Mouse (Mus musculus): ENCODE measurements around the gene Klhl22. TPM values are rescaled to one million over a fixed set of nuclear protein-coding genes. Genes with fewer than 3 reads are reported as not detected.

The Klhl22 gene
- polyA plus RNA-seq, 1 experiment from 2014 or later = 68.2 TPM

DNA sequence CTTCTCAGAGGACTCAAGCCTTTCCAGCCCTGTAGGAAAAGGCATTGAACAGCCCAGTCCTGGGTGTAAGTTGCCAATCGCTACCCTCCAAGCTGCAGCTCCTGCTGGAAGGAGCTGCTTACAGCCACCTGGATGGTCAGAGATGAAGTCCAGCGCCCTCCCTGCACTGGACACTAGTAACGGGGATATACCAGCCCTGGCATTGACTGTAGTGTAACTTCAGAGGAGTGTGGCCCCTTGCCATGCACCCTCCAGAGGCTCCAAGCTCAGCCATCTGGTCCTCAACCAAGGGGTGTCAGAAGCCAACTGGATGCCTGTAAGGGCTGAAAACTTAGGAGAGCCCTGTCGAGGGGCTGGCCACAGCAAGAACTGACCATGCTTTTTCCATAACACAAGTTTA, 80.6 kb downstream of the Klhl22 start:
- peaks cover 59% of the 10 kb centered on the region for H3K36me3 ChIP-seq (ENCODE audit: control insufficient read depth, insufficient read depth, low read length)
- H3K27ac ChIP-seq (ENCODE audit: low read depth, low read length) = no peak overlapping the region
- WGBS = 82% methylated on average over 4 of the region's 4 CpGs
- ATAC-seq (no peak), DNase-seq (ENCODE audit: low spot score) (no peak)
- H3K27me3 ChIP-seq (replicated peaks; ENCODE audit: control insufficient read depth, insufficient read depth, low read length) = peaks cover 15% of the 10 kb centered on the region
- H3K4me2 ChIP-seq (ENCODE audit: low read length) = no peak overlapping the region
- no peaks in the 10 kb centered on the region for H3K9me3 ChIP-seq (replicated peaks; ENCODE audit: control insufficient read depth, low read length)
- no peak overlapping the region for H3K9ac ChIP-seq (ENCODE audit: low read length)
- no peak overlapping the region for H3K4me3 ChIP-seq (ENCODE audit: low read depth, low read length)
- H3K4me1 ChIP-seq (ENCODE audit: control insufficient read depth, insufficient read depth, low read length) = no peaks in the 10 kb centered on the region

DNA sequence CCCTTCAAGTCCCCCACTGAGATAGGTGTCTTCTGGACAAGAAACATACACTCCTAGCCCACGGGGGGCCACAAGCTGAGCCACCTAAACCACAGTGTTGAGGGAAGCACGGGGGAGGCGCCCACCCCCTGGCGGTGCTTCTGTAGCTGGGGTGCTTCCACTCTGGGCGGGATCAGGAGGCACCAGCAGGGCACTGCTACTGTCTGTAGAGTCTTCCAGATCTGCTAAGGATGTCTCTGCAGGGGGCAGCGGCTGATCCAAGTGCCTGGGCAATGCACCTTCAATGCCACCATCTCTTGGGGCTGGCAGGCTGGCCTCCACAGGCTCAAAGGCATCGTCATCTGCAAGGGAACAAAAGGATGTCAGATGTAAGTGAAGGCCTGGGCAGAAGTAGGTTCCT, 83.0 kb downstream of the Klhl22 start:
- Histone ChIP-seq H3K9me3 (replicated peaks; ENCODE audit: control insufficient read depth, low read length) (no peaks in the 10 kb centered on the region), H3K36me3 (ENCODE audit: control insufficient read depth, insufficient read depth, low read length) (peaks cover 84% of the 10 kb centered on the region), H3K4me2 (ENCODE audit: low read length) (no peak overlapping the region), H3K4me3 (ENCODE audit: low read depth, low read length) (no peak overlapping the region), H3K4me1 (ENCODE audit: control insufficient read depth, insufficient read depth, low read length) (no peaks in the 10 kb centered on the region), H3K27me3 (replicated peaks; ENCODE audit: control insufficient read depth, insufficient read depth, low read length) (0 out of 2 replicates have a peak, but pooled peaks cover 3% of the 10 kb centered on the region), H3K27ac (ENCODE audit: low read depth, low read length) (no peak overlapping the region), H3K9ac (ENCODE audit: low read length) (no peak overlapping the region)
- DNase-seq (ENCODE audit: low spot score) (no peak), ATAC-seq (no peak)
- WGBS = 91% methylated on average over 7 of the region's 7 CpGs

Other genes starting within 250 kb of the Klhl22 start
- 60.9 and 61.6 TPM in 2 replicates for gene Thap7, start 228.5 kb upstream of the Klhl22 start, polyA plus RNA-seq (2014; fragmentation: Nextera tagmentation; extraction: Ambion mirVana)
- gene Lrrc74b, start 198.4 kb upstream of the Klhl22 start, polyA plus RNA-seq (2014; fragmentation: Nextera tagmentation; extraction: Ambion mirVana) = 0.62 and 1.1 TPM in 2 replicates
- 1.1 and 1.3 TPM in 2 replicates for gene P2rx6, start 197.7 kb upstream of the Klhl22 start, polyA plus RNA-seq (2014; fragmentation: Nextera tagmentation; extraction: Ambion mirVana)
- gene Slc7a4, start 176.4 kb upstream of the Klhl22 start, polyA plus RNA-seq (2014; fragmentation: Nextera tagmentation; extraction: Ambion mirVana) = 23.3 and 27.1 TPM in 2 replicates
- 34.3 and 35.7 TPM in 2 replicates for gene Smpd4, start 140.3 kb upstream of the Klhl22 start, polyA plus RNA-seq (2014; fragmentation: Nextera tagmentation; extraction: Ambion mirVana)
- gene Ccdc74a, start 113.1 kb upstream of the Klhl22 start, polyA plus RNA-seq (2014; fragmentation: Nextera tagmentation; extraction: Ambion mirVana) = 4.8 and 5.7 TPM in 2 replicates
- gene Med15, start 26.7 kb upstream of the Klhl22 start, polyA plus RNA-seq (2014; fragmentation: Nextera tagmentation; extraction: Ambion mirVana) = 23.4 and 31.8 TPM in 2 replicates
- 0.89 and 1.1 TPM in 2 replicates for gene Scarf2, start 37.7 kb downstream of the Klhl22 start, polyA plus RNA-seq (2014; fragmentation: Nextera tagmentation; extraction: Ambion mirVana)
- gene B830017H08Rik, start 73.5 kb downstream of the Klhl22 start, polyA plus RNA-seq (2014; fragmentation: Nextera tagmentation; extraction: Ambion mirVana) = 1.0 and 1.5 TPM in 2 replicates
- 4.0 and 5.0 TPM in 2 replicates for gene Car15, start 78.7 kb downstream of the Klhl22 start, polyA plus RNA-seq (2014; fragmentation: Nextera tagmentation; extraction: Ambion mirVana)
- gene Gm20518, start 132.1 kb downstream of the Klhl22 start, polyA plus RNA-seq (2014; fragmentation: Nextera tagmentation; extraction: Ambion mirVana) = 0.26 and 0.38 TPM in 2 replicates
- gene Tssk1, start 134.6 kb downstream of the Klhl22 start, polyA plus RNA-seq (2014; fragmentation: Nextera tagmentation; extraction: Ambion mirVana) = 0.06 TPM in 1 of 2 replicates, not detected in the other
- 75.3 and 93.1 TPM in 2 replicates for gene Dgcr2, start 138.9 kb downstream of the Klhl22 start, polyA plus RNA-seq (2014; fragmentation: Nextera tagmentation; extraction: Ambion mirVana)
- gene Tssk2, start 139.0 kb downstream of the Klhl22 start, polyA plus RNA-seq (2014; fragmentation: Nextera tagmentation; extraction: Ambion mirVana) = 0.13 and 0.41 TPM in 2 replicates
- gene Ess2, start 151.7 kb downstream of the Klhl22 start, polyA plus RNA-seq (2014; fragmentation: Nextera tagmentation; extraction: Ambion mirVana) = 43.5 and 46.1 TPM in 2 replicates
- gene Gsc2, start 155.4 kb downstream of the Klhl22 start, polyA plus RNA-seq (2014; fragmentation: Nextera tagmentation; extraction: Ambion mirVana) = not detected in 2 replicates
- gene Slc25a1, start 168.6 kb downstream of the Klhl22 start, polyA plus RNA-seq (2014; fragmentation: Nextera tagmentation; extraction: Ambion mirVana) = 113 and 124 TPM in 2 replicates
- 0.32 TPM in 1 of 2 replicates, not detected in the other for gene Vpreb2, start 220.8 kb downstream of the Klhl22 start, polyA plus RNA-seq (2014; fragmentation: Nextera tagmentation; extraction: Ambion mirVana)